Mouse (Mus musculus): ENCODE measurements around the gene Naa80. TPM values are rescaled to one million over a fixed set of nuclear protein-coding genes. Genes with fewer than 3 reads are reported as not detected.

Naa80 gene
- total RNA-seq, 2 experiments from 2014 or later, result 17.4 to 18.0 TPM

- peak; percentile 57 to 71 for DNase-seq (ENCODE audit: low spot score in 2 of 2)
Measured at GRCm38 (mm10) chr9:107633091-107633660, 54.5 kb downstream of the Naa80 start.

Other genes with a start within 250 kb of the Naa80 start
- 10 to 100 TPM; 19.5 to 23.7 TPM for gene Hemk1, start 240.5 kb upstream of the Naa80 start, total RNA-seq (2021)
- gene 6430571L13Rik, start 238.3 kb upstream of the Naa80 start, total RNA-seq (2021), result 1 to 10 TPM; 4.2 to 4.3 TPM
- 10 to 100 TPM; 10.1 to 10.9 TPM for gene Cacna2d2, start 179.3 kb upstream of the Naa80 start, total RNA-seq (2021)
- gene Tmem115, start 44.9 kb upstream of the Naa80 start, total RNA-seq (2021), result 10 to 100 TPM; 40.8 to 44.6 TPM
- gene Cyb561d2, start 36.7 kb upstream of the Naa80 start, total RNA-seq (2021), result 10 to 100 TPM; 19.2 to 21.7 TPM
- 10 to 100 TPM; 18.8 to 19.6 TPM for gene Nprl2, start 36.7 kb upstream of the Naa80 start, total RNA-seq (2021)
- gene Zmynd10, start 31.6 kb upstream of the Naa80 start, total RNA-seq (2021), result 1 to 10 TPM in 1 of 2 experiments, under 1 TPM in 1; 0.71 to 1.6 TPM
- gene Rassf1, start 27.3 kb upstream of the Naa80 start, total RNA-seq (2021), result 10 to 100 TPM; 34.9 to 37.6 TPM
- 10 to 100 TPM; 31.8 to 33.8 TPM for gene Tusc2, start 15.6 kb upstream of the Naa80 start, total RNA-seq (2021)
- gene Hyal2, start 10.9 kb upstream of the Naa80 start, total RNA-seq (2021), result 10 to 100 TPM; 39.4 to 47.2 TPM
- 1 to 10 TPM; 5.1 to 5.4 TPM for gene Hyal1, start 2.0 kb upstream of the Naa80 start, total RNA-seq (2021)
- gene Hyal3, start 1.9 kb downstream of the Naa80 start, total RNA-seq (2021), result 1 to 10 TPM; 2.7 to 2.9 TPM
- 10 to 100 TPM; 40.9 to 41.4 TPM for gene Ifrd2, start 8.8 kb downstream of the Naa80 start, total RNA-seq (2021)
- 10 to 100 TPM; 16.9 to 19.4 TPM for gene Sema3b, start 30.3 kb downstream of the Naa80 start, total RNA-seq (2021)
- 100 to 1,000 TPM; 345 to 390 TPM for gene Gnai2, start 56.5 kb downstream of the Naa80 start, total RNA-seq (2021)
- 10 to 100 TPM; 10.1 to 37.4 TPM for gene Slc38a3, start 90.6 kb downstream of the Naa80 start, total RNA-seq (2021)
- 1 to 10 TPM in 1 of 2 experiments, under 1 TPM in 1; 0.73 to 1.6 TPM for gene Gnat1, start 100.8 kb downstream of the Naa80 start, total RNA-seq (2021)
- gene Sema3f, start 131.6 kb downstream of the Naa80 start, total RNA-seq (2021), result 10 to 100 TPM; 28.9 to 32.8 TPM
- 100 to 1,000 TPM; 152 to 155 TPM for gene Rbm5, start 192.1 kb downstream of the Naa80 start, total RNA-seq (2021)

Data from adrenal gland, postnatal 4 days (tissue).